Mouse (Mus musculus) ES-Bruce4 (cell line): ENCODE data around the gene Atxn2l. TPM values are rescaled to one million over a fixed set of nuclear protein-coding genes. Genes with fewer than 3 reads are reported as not detected.

Experiments
- H3K27ac ChIP-seq: 2 replicates; pipeline ENCODE4 v1.5.1; 2012; ENCODE audit warnings: low read length, inconsistent platforms; ENCODE audit not compliant: insufficient read depth
- H3K27me3 ChIP-seq: 2 replicates; pipeline ENCODE4 v1.6.1; 2012; ENCODE audit warnings: mild to moderate bottlenecking, low read length, inconsistent platforms; ENCODE audit not compliant: control insufficient read depth, poor library complexity, insufficient read depth, severe bottlenecking
- H3K36me3 ChIP-seq: 2 replicates; pipeline ENCODE4 v1.6.1; 2012; ENCODE audit warnings: inconsistent platforms, mild to moderate bottlenecking, low read length, moderate library complexity; ENCODE audit not compliant: control insufficient read depth, poor library complexity, insufficient read depth, severe bottlenecking
- H3K4me1 ChIP-seq: one replicate; pipeline ENCODE4 v1.8.1; 2011; ENCODE audit warnings: low read length; ENCODE audit not compliant: control insufficient read depth, insufficient read depth
- H3K4me3 ChIP-seq: 2 replicates; pipeline ENCODE4 v1.5.1; 2011; ENCODE audit warnings: low read depth, mild to moderate bottlenecking, low read length
- H3K9ac ChIP-seq: 2 replicates; pipeline ENCODE4 v1.6.1; 2012; ENCODE audit warnings: low read depth, mild to moderate bottlenecking, inconsistent platforms; ENCODE audit not compliant: poor library complexity, severe bottlenecking
- H3K9me3 ChIP-seq: replicated peaks from 2 replicates; pipeline ENCODE4 v1.6.1; 2012; ENCODE audit warnings: mild to moderate bottlenecking, low read length, inconsistent platforms; ENCODE audit not compliant: control insufficient read depth, poor library complexity, insufficient read depth, severe bottlenecking
- CTCF ChIP-seq: IDR thresholded peaks from one replicate; pipeline ENCODE4 v1.8.1; 2011; ENCODE audit warnings: low read depth, low read length
- EP300 ChIP-seq: IDR thresholded peaks from 2 replicates; pipeline ENCODE4 v1.6.1; 2011; ENCODE audit warnings: low read depth, low read length; ENCODE audit not compliant: insufficient read depth
- POLR2A ChIP-seq: IDR thresholded peaks from one replicate; pipeline ENCODE4 v1.8.1; 2011; ENCODE audit warnings: low read length; ENCODE audit not compliant: insufficient read depth
- polyA plus RNA-seq: library from polyadenylated mRNA; stranded (reverse); fragments of >200 nt; gene quantifications from 2 replicates; pipeline ENCODE4 v1.2.4, GENCODE M21; 2011; ENCODE audit warnings: low read depth; ENCODE audit not compliant: missing spikeins, insufficient read depth, insufficient read length

Atxn2l gene
- polyA plus RNA-seq, 1 experiment: 160 TPM

- no peaks in the 10 kb centered on the region for H3K4me1 ChIP-seq
- H3K27ac ChIP-seq: no peak overlapping the region
- H3K4me3 ChIP-seq: no peak overlapping the region
- H3K36me3 ChIP-seq: no peaks in the 10 kb centered on the region
- H3K9me3 ChIP-seq: no peaks in the 10 kb centered on the region
- H3K27me3 ChIP-seq: no peaks in the 10 kb centered on the region
- no peak overlapping the region for H3K9ac ChIP-seq
- no peak for TF ChIP-seq CTCF
- no peak for TF ChIP-seq POLR2A
Observed at GRCm38 (mm10) chr7:126456382-126457266, 46.6 kb downstream of the Atxn2l start.

- H3K27ac ChIP-seq: no peak overlapping the region
- H3K4me1 ChIP-seq: no peaks in the 10 kb centered on the region
- H3K9ac ChIP-seq: no peak overlapping the region
- no peaks in the 10 kb centered on the region for H3K27me3 ChIP-seq
- no peak for TF ChIP-seq EP300
- TF ChIP-seq CTCF: no peak
- no peak for TF ChIP-seq POLR2A
- no peaks in the 10 kb centered on the region for H3K9me3 ChIP-seq
- H3K4me3 ChIP-seq: no peak overlapping the region
- no peaks in the 10 kb centered on the region for H3K36me3 ChIP-seq
Observed at GRCm38 (mm10) chr7:126455242-126455641, 48.0 kb downstream of the Atxn2l start.

GRCm38 (mm10) chr7:126453861-126454260, 49.4 kb downstream of the Atxn2l start:
- Histone ChIP-seq H3K4me3 (no peak overlapping the region), H3K36me3 (no peaks in the 10 kb centered on the region), H3K27ac (no peak overlapping the region), H3K9me3 (no peaks in the 10 kb centered on the region), H3K9ac (no peak overlapping the region), H3K4me1 (no peaks in the 10 kb centered on the region), H3K27me3 (no peaks in the 10 kb centered on the region)
- no peak for TF ChIP-seq EP300
- no peak for TF ChIP-seq POLR2A

GRCm38 (mm10) chr7:126452244-126452643, 51.0 kb downstream of the Atxn2l start:
- Histone ChIP-seq H3K9me3 (no peaks in the 10 kb centered on the region), H3K9ac (no peak overlapping the region), H3K4me3 (no peak overlapping the region), H3K27me3 (no peaks in the 10 kb centered on the region), H3K27ac (no peak overlapping the region), H3K4me1 (no peaks in the 10 kb centered on the region), H3K36me3 (no peaks in the 10 kb centered on the region)
- TF ChIP-seq CTCF: no peak
- TF ChIP-seq POLR2A: no peak
- TF ChIP-seq EP300: no peak

GRCm38 (mm10) chr7:126450641-126451040, 52.6 kb downstream of the Atxn2l start:
- no peak for TF ChIP-seq EP300
- TF ChIP-seq POLR2A: no peak
- no peak for TF ChIP-seq CTCF
- H3K36me3 ChIP-seq: no peaks in the 10 kb centered on the region
- no peaks in the 10 kb centered on the region for H3K9me3 ChIP-seq
- H3K27me3 ChIP-seq: no peaks in the 10 kb centered on the region
- no peak overlapping the region for H3K9ac ChIP-seq
- H3K27ac ChIP-seq: no peak overlapping the region
- no peaks in the 10 kb centered on the region for H3K4me1 ChIP-seq
- H3K4me3 ChIP-seq: no peak overlapping the region

- Histone ChIP-seq H3K27me3 (no peaks in the 10 kb centered on the region), H3K4me1 (no peaks in the 10 kb centered on the region), H3K9ac (no peak overlapping the region), H3K4me3 (no peak overlapping the region), H3K36me3 (no peaks in the 10 kb centered on the region), H3K27ac (no peak overlapping the region), H3K9me3 (no peaks in the 10 kb centered on the region)
- TF ChIP-seq EP300: no peak
Observed at GRCm38 (mm10) chr7:126449991-126450390, 53.2 kb downstream of the Atxn2l start.
